Mouse (Mus musculus) heart, postnatal 36 days (tissue): ENCODE data around the gene Vpreb2. TPM values are rescaled to one million over a fixed set of nuclear protein-coding genes. Genes with fewer than 3 reads are reported as not detected.
"Not testable (repeated sequence)": the region's sequence is repeated elsewhere in the genome, so short reads cannot be mapped to it uniquely, and the experiment has no call there.

Experiments
- DNase-seq, 2 experiments: peaks; one replicate each; pipeline ENCODE4 v3.0.0; 2021 to 2022
- intact Hi-C: fragments of 180-260 bp; cut with DNase I; formaldehyde crosslinking; loops from one replicate; pipeline ENCODE4 v1.15.1; 2025
- total RNA-seq, 2 experiments: library from RNA; stranded (reverse); gene quantifications; 2 replicates each; pipeline ENCODE4 v1.2.3; 2021

Vpreb2 gene
- not detected for total RNA-seq

DNA sequence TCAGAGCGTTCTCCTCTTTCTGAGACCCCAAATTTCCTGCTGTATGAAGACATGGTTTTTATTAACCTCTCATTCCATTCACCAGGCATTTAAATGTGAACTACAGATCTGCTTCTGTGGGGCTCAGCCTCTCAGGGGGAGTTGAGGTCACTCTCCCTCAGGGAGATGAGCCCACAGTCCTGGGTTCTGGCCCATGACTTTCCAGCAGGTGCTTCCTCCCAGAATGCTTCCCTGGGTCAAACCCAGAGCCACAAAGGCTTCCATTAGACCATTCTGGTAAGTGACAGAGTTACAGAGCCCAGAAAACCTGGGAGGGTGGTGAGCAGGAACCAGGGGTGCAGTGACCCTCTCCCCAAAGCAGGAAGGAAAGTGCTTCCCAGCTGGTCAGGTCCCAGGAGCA lies at the start of gene Vpreb2:
Vpreb2 (plus strand) TSS at position 301 of the 400 bp plus-strand sequence.
- no peak for DNase-seq
- intact Hi-C loops = no loop called here

DNA sequence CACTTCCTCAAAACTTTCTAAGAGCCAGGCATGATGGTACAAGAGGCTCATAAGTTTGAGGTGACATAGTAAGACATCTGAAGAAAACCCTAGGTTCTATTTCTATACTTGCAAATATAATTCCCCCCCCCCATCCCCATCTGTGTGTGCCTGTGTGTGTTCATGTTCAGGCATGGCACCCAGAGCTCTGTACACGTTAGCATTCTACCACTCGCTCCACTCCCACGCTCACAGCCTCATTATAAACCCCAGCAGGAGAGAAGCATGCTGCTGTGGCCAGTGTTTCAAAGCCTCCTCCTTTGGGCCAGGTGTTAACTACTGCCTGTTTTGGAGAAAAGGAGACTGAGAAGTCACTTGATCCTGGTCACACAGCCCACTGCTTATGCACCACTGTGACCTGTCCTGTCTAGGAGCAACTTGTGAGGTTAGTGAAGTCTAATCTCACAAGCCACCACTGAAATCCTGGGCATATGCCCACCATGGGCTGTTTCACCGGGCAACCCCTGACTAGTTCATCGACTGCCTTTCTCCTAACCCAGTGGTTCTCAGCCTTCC lies 48.2 kb upstream of the Vpreb2 start:
- DNase-seq = no peak
- intact Hi-C loops = no loop called here

DNA sequence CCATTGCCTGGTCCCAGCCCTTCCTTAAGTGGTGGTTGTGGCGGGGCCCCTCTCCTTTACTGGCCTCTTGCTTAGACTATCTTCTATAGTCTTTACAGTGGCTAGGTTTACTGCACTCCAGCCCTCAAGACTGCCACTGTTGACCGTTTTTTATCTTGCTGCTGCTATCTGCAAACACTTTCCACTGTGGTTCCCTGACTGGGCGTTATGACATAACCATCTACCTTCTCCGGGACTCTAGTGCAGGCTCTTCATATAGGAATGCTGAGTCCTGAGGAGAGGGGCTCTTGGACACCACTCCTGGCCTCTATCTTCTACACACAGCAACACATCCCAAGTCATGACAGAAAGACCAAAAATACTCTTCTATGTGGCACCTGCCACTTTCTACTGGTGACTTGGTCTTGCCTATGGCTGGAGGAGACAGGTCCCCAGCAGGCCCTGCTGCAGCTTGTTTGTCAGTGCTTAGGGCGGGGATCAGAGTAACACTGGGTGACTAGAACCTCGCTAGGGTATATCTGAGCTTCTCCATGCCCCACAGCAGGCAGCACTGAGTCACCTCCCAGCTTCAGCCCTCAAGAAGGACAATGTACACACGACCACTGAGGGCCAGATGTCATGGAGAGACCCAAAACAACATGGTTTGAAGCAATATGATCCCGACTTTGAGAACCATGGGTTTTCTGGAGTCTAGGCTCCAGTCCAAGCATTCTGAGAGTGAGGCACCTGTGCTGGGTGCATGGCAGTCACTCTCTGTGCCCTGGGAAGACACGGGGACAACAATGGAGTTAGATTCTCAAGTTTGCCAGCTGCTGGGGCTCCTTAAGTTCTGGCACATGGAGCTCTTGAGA lies 46.4 kb upstream of the Vpreb2 start:
- intact Hi-C loops = no loop called here
- no peak for DNase-seq

DNA sequence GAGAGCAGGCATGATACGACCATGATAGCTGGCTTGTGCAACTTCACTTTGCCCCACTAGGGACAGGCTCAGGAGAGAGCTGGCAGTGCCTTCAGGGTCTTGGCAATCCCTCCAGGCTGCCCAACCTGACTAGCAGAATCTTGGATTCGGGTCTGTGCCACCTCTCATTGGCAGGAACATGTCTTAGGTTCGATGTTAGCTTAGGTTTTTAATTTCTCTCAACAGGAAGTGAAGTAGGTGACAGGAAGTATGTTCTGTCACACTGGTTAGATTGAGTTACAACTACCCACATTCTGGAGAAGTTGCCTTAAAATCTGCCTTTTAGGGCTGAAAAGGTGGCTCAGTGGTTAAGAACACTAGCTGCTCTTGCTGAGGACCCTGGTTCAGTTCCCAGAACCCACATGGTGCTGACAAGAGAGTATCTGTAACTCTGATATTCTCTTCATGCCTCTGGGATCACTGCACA lies 45.8 kb upstream of the Vpreb2 start:
- intact Hi-C loops = no loop called here
- DNase-seq = no peak

DNA sequence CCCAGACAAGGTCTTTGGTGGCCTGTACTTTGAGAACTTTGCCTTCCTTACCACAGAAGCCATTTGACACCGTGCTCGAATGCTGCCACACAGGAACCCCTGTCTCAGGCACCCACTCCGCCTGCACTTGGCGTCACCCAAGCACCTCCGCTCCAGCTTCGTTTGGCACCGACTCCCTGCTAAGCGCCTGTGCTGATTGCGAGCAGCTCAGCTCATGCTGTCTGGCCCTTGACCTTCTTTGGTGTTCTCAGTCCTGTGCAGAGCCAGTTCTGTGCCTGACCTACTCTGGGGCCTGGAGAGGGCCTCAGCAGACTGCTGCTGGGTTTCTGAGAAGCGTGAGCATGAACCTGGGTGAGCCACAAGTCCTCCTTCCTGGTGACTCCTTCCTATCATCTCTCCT lies 43.5 kb upstream of the Vpreb2 start:
- DNase-seq = no peak
- intact Hi-C loops = no loop called here

DNA sequence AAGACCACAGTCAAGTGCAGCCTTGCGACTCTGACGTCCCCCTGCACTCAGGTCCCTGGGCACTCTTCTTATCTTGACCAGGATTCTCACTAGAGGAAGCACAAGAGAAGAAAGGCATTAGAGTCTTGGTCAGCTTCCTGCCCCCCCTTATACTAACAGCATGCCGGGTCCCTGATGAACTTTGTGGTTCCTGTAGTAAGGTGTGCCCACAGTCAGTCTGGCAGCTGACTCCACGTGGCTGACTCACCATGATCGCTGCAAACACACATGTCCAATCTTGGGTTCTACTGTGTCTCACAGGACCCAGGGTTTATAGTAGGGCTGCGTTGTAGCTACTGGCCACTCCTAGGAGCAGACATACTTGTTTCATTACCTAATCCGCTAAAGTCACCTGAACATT lies 42.0 kb upstream of the Vpreb2 start:
- DNase-seq = no peak
- intact Hi-C loops = no loop called here

GRCm38 (mm10) chr16:17938821-17939220 lies 41.4 kb upstream of the Vpreb2 start:
- peak; percentile 49 to 61 for DNase-seq
- intact Hi-C loops = no loop called here

DNA sequence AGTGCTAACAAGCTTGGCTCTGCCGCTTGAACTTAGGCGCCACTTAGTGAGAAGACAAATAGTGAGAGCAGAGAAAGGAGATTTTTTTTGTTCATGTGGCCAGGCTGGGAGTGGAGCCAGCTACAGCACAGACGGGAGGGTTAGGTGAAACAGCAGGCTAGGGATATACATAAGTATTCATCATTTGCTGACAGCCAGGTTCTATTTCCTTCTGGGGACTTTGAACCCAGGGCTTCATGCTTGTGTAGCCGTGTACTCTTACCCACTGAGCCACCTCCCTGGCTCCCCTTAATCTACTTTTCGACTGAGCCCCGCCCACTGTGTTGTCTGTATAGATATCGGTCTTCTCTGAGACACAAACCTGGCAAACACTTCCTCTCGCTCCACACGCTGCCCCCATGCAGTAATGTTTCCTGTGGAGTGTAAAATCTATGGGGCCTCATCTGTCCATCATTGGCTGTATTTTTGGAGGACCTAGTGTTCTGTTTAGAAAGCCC lies 40.9 kb upstream of the Vpreb2 start:
- no peak for DNase-seq
- intact Hi-C loops = no loop called here

GRCm38 (mm10) chr16:17943466-17943865 lies 36.8 kb upstream of the Vpreb2 start:
- intact Hi-C loops = no loop called here
- DNase-seq = no peak

DNA sequence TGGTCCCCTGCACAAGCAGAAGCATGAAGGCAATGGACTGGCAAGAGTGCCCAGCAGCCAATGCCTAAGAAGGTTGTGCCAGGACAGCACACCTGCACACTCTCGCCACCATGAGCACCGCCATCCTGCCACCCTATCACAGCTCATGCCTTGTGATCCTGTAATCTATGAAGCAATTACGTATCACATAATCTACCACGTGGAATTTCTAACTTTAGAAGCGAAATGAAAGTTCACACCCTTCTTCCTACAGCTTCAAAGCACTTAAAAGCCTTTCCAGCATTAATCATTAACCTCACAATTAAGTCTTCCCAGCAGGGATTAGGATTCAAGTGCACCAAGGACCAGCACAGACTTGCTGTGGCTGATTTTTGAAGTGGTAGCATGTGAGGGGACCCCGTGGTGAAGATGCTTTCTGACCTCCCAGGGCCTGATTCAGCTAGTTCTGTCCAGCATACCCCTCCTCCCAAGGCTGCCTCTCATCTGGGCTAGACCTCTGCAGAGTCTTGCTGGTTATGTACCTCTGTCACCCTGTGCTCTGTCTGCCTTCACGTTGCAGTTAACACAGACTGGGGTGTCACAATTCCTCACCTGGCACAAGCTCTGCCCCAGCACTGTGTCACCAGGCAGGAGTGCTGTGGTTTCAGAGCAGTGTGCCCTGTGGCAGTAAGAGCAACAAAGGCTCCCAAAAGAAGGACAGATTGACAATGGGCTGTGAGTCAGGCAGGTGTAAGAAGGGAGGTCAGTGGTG lies 35.0 kb upstream of the Vpreb2 start:
- DNase-seq = no peak
- intact Hi-C loops = no loop called here

DNA sequence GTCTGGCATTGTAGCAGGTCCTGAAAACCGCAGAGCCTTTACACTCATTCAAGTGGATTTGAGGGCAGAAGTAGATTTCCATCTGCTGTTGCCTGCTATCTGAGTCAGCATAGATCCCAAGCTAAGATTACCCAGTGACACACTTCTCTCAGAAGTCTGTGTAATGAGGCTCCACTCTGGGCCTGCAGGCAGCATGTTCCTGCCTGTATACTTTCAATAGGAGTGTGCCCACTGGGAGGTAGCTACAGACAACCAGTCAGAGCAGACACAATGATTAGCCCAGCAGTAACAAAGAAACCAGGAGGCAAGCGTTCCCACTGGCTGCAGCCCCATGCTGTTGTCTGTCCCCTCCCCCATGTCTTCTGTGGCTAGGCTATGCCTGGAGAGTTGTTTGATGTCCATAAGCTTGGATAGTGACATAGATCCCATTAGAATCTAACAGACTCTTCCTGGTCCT lies 30.8 kb upstream of the Vpreb2 start:
- intact Hi-C loops = no loop called here
- no peak for DNase-seq

DNA sequence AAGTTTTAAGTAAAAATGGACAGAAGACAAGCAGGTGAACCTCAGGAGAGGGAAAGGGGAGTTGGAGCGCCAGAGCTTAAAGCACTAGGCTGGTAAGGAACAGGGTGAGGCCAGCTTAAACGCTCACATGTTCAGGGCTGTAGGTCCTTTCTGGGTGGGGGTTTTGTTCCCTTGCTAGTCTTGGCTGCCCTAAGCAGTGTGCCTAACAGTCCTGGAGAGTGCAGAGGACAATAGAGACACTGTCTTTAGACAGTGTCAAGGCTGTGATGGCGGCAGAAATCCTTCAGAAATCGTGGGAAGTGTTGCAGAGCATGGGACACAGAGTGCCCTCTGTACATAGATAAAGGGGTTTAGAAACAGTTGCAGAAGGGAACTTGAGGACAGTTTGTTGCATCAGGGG lies 30.2 kb upstream of the Vpreb2 start:
- intact Hi-C loops = no loop called here
- no peak for DNase-seq

DNA sequence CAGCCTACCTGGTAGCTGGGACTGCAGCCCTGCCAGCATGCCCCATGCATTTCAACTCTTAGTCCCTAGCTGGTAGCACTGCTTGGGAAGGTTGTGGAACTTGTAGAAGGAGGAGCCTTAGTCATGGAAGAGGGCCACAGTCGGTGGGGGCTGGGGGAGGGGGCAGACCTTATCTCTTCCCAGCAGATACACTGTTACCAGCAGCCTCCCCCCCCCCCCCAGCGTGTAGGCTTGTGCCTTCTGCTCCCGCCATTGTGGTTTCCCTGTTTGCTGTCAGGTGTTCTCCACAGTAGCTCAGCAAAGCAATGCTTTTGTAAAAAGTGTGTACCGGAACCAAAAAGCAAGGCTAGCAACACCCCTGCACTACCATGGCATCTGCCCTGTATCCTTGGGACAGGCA lies 28.6 kb upstream of the Vpreb2 start:
- no peak for DNase-seq
- intact Hi-C loops = no loop called here

- DNase-seq, intact Hi-C loops: not testable (repeated sequence)
Observed at GRCm38 (mm10) chr16:17956052-17956638, 24.1 kb upstream of the Vpreb2 start.

DNA sequence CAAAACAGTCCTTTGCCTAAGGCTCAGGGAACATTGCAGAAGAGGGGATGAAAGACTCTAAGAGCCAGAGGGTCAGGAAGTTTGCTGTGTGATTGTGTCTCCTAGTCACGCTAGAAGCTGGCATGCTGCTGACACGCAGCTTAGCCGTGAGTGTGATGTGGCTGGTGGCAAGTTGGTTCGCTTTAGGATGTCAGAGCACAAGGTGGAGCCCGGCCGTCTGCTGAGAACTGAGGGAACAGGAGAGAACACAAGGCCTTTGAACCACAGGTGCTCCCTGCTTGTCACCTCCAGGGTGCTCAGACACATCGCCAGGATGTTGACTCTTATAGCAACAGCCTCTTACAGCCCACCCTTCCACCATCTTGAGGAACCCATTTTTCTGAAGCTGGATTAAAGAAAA lies 18.1 kb upstream of the Vpreb2 start:
- intact Hi-C loops = no loop called here
- no peak for DNase-seq

DNA sequence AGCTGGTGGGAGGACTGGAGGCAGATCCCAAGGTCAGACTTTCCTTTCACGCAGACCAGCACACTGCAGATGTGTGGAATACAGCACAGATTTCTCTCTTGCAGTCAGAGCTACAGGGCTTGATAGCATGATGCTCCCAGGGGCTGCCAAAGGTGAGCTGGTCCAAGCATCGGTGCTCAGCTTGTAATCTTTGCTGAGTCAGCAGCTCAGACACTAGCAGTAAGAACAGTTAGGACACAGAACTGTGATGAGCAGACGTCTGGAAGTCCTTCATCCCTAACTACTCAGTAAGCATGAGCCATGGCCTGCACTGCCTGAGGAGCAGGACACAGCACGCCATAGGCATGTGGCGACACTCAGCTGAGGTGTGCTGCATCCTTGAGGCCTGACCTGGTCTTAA lies 8.4 kb upstream of the Vpreb2 start:
- intact Hi-C loops = no loop called here
- no peak for DNase-seq

DNA sequence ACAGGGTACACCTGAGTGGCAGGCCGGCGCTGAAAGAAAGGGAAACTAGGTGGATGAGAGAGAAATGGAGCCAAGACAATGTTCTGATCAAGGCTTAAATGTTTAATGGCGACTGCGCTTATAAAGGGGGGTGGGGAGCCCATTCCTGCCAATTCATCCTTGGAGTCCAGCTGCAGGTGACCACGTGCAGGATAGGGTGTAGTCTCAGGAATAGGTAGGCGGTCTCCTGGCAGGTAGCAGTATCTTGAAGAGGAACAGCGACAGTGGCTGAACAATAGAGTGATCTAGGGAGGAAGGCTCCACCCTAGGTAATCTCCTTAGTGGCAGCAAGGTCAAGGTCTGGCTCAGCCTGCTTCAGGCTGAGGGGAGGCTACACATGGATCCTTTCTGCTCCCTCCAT lies 2.4 kb upstream of the Vpreb2 start:
- intact Hi-C loops, DNase-seq: not testable (repeated sequence)

- no peak for DNase-seq
- intact Hi-C loops = no loop called here
Observed at GRCm38 (mm10) chr16:17983201-17983600, 3.0 kb downstream of the Vpreb2 start.

GRCm38 (mm10) chr16:17984231-17984630 lies 4.0 kb downstream of the Vpreb2 start:
- intact Hi-C loops = no loop called here
- DNase-seq = no peak

GRCm38 (mm10) chr16:17985078-17985477 lies 4.8 kb downstream of the Vpreb2 start:
- no peak for DNase-seq
- intact Hi-C loops = loop anchor here (5.0 kb wide), 1 partner anchor 58 kb away; the partner anchor contains the start of gene Slc25a1
